Mouse (Mus musculus) forebrain, embryonic 15.5 days (tissue): ENCODE data around the gene Psmb8. TPM values are rescaled to one million over a fixed set of nuclear protein-coding genes. Genes with fewer than 3 reads are reported as not detected.
A peak's percentile ranks its signal among the peaks of the same experiment; 100 is the strongest.

ENCODE experiments used
- ATAC-seq: fragments of 200-750 bp; cut with Nextera tagmentation; replicated peaks from 2 replicates; pipeline ENCODE4 v1.8.0; 2017; ENCODE audit warnings: mild to moderate bottlenecking, moderate TSS enrichment, moderate library complexity
- H3K27ac ChIP-seq: fragments of 300-500 bp; sonication (generic); replicated peaks from 2 replicates; pipeline ENCODE4 v1.5.1; 2015; ENCODE audit warnings: mild to moderate bottlenecking, inconsistent platforms
- H3K27me3 ChIP-seq: fragments of 300-500 bp; sonication (generic); 2 replicates; pipeline ENCODE4 v1.6.1; 2015; ENCODE audit warnings: inconsistent platforms
- H3K36me3 ChIP-seq: fragments of 300-500 bp; sonication (generic); 2 replicates; pipeline ENCODE4 v1.6.1; 2015; ENCODE audit warnings: mild to moderate bottlenecking, inconsistent platforms
- H3K4me1 ChIP-seq: fragments of 300-500 bp; sonication (generic); 2 replicates; pipeline ENCODE4 v1.6.1; 2015; ENCODE audit warnings: inconsistent platforms
- H3K4me2 ChIP-seq: fragments of 300-500 bp; sonication (generic); replicated peaks from 2 replicates; pipeline ENCODE4 v1.6.1; 2015; ENCODE audit warnings: mild to moderate bottlenecking, inconsistent platforms
- H3K4me3 ChIP-seq: fragments of 300-500 bp; sonication (generic); 2 replicates; pipeline ENCODE4 v1.5.1; 2015; ENCODE audit warnings: mild to moderate bottlenecking, inconsistent platforms
- H3K9ac ChIP-seq: fragments of 300-500 bp; sonication (generic); replicated peaks from 2 replicates; pipeline ENCODE4 v1.6.1; 2015; ENCODE audit warnings: mild to moderate bottlenecking, inconsistent platforms
- H3K9me3 ChIP-seq: fragments of 300-500 bp; sonication (generic); 2 replicates; pipeline ENCODE4 v1.6.1; 2016; ENCODE audit warnings: inconsistent platforms
- WGBS: fragments of 180-500 bp; shearing (Covaris S2); methylation state at CpG from one replicate; pipeline ENCODE4 v1.1.7; 2015; ENCODE audit warnings: mixed read lengths; 5-methylcytosine and 5-hydroxymethylcytosine counted together
- polyA plus RNA-seq: library from polyadenylated mRNA; unstranded; fragments of >200 nt; fragmentation: Nextera tagmentation; extraction: Ambion mirVana; gene quantifications from 2 replicates; pipeline ENCODE4 v1.2.1, GENCODE M21; 2015

The Psmb8 gene
- polyA plus RNA-seq = 2.3 and 2.6 TPM in 2 replicates

DNA sequence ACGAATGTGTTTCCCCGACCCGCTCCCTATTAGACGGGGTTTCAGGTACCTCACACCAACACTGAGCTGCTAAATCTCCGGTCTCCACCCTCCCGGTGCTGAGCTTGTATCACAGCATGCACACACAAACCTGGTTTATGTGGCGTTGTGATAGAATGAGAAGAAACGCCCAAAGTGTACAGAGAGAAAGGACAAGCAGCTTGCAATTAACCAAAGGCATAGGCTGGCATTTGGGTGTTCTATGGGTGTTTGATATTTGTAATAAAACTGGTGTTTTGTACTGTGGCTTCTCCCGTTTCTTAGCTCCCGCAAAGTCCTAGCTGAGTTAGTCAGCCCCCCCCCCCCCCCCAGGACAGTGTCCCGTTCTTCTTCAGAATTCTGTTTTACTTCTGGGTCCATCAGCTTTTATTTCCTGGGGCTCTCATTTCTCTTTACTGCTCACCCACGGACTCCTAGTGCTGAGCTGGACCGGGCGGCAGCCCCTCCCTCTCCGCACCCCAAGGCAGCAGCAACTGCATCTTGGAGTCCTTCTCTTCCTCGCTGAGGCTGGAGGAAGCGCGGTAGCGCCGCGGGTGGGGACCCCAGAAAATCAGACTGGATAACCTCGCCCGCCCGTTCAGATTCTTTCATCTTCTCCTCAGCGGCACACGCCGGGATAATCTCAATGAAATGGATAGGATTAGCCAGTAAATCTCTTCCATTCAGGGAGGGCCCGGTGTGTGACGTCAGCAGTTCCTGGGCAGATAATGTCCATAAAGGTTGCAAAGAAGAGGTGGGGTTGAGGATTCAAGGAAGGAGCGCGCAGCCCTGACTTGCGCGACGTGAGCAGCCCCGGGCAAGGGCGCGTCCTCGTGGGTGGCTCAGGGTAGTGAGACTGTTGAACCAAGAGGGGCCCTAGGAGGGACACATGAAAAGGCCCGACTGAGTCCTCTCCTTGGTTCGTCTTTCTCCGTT is at the start of gene Psmb8:
TSS of gene Psmb8 (plus strand) at position 781 of the 954 bp plus-strand sequence.
- peak; percentile 89 for ATAC-seq
- Histone ChIP-seq H3K27me3 (peaks cover 61% of the 10 kb centered on the region), H3K9ac (peak within 1 kb of the TSS; percentile 40), H3K36me3 (no peaks in the 10 kb centered on the region), H3K4me3 (peak within 1 kb of the TSS; percentile 44), H3K4me2 (peak within 1 kb of the TSS; percentile 71), H3K9me3 (no peaks in the 10 kb centered on the region), H3K4me1 (peaks cover 12% of the 10 kb centered on the region), H3K27ac (no peak within 1 kb of the TSS)
- WGBS = 5% methylated on average over 41 of the region's 41 CpGs

DNA sequence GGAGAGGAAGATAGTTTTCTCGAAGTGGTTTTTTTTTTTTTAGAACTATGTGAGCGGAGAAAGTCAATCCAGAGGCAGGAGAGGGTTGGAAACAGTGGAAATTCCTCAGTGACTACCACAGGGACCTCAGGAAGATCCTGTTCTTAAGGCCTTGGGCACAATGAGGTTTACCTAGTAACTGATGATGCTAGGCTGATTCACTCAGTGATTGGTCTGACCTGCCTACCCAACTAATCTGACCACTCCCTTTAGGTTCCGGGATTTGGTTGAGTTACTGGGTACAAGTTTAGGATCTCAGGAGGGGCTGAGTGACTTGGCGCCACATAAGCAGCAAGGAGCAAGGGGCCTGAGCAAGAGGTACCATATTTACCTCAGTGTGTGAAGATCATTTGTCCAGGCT is 44.6 kb upstream of the Psmb8 start, which contains the start of gene H2-DMb1:
TSS of gene H2-DMb1 (plus strand) at position 150 of the 400 bp plus-strand sequence.
- H3K4me1 ChIP-seq = no peaks in the 10 kb centered on the region
- 53% methylated on average over 4 of the region's 4 CpGs for WGBS
- no peaks in the 10 kb centered on the region for H3K27me3 ChIP-seq
- no peaks in the 10 kb centered on the region for H3K9me3 ChIP-seq
- no peak within 1 kb of the TSS for H3K4me2 ChIP-seq
- no peak within 1 kb of the TSS for H3K4me3 ChIP-seq
- H3K27ac ChIP-seq = no peak within 1 kb of the TSS
- no peak within 1 kb of the TSS for H3K9ac ChIP-seq
- H3K36me3 ChIP-seq = no peaks in the 10 kb centered on the region
- no peak for ATAC-seq

DNA sequence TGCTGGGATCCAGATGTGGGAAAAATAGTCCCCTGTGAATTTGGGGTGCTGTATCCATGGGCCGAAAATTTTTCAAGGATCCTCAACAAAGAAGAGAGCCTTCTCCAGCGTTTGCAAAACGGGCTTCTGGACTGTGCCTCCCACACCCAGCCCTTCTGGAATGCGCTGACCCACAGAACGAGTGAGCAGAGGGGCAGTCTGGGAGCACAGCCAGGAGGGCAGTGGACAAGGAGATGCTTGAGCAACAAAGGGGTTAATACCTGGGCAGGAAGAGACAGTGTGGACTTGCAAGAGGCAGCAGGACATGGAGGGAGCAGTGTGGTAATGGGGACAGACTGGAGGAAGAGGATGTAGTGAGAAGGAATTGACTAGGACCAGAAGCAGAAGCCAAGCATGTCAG is 42.0 kb upstream of the Psmb8 start:
- H3K4me3 ChIP-seq = no peak overlapping the region
- WGBS = 64% methylated on average over 5 of the region's 5 CpGs
- H3K27me3 ChIP-seq = no peaks in the 10 kb centered on the region

DNA sequence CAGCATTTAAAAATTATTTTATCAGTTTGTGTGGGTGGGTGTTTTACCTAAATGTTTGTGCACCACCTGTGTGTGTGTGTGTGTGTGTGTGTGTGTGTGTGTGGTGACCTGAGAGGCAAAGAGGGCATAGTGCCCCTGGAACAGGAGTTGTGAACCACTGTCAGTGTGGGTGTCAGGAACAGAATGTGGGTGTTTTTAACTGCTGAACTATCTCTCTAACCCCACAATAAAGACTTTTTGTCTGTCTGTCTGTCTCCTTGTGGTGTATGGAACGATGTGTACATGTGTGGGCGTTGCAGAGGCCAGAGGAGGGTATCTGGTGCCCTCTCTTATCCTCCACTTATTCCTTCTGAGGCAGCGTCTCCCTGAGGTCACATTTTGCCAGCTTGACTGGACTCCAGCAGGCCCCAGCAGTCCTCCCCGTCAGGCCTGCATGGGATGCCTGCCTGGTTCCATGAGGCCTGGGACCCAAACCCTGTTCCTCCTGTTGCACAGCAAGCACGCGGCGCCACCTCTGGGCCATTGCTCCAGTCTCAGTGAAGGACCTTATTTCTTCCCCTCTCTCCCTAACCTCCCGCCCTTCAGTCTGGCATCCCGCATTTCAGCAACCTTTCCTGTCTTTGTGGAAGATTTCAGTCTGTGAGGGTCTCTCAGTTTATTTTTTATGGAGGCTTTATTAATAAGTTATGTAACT is 33.2 kb upstream of the Psmb8 start:
- no peak overlapping the region for H3K27ac ChIP-seq
- no peaks in the 10 kb centered on the region for H3K9me3 ChIP-seq
- H3K4me1 ChIP-seq = no peaks in the 10 kb centered on the region
- no peak for ATAC-seq
- H3K36me3 ChIP-seq = no peaks in the 10 kb centered on the region
- no peak overlapping the region for H3K4me3 ChIP-seq
- 43% methylated on average over 9 of the region's 9 CpGs for WGBS
- no peak overlapping the region for H3K9ac ChIP-seq
- H3K27me3 ChIP-seq = no peaks in the 10 kb centered on the region
- no peak overlapping the region for H3K4me2 ChIP-seq

More for the DNA sequence above, 42.0 kb upstream of the Psmb8 start:
- no peaks in the 10 kb centered on the region for H3K36me3 ChIP-seq
- no peak overlapping the region for H3K9ac ChIP-seq
- ATAC-seq = no peak
- H3K27ac ChIP-seq = no peak overlapping the region
- no peak overlapping the region for H3K4me2 ChIP-seq
- H3K9me3 ChIP-seq = no peaks in the 10 kb centered on the region
- H3K4me1 ChIP-seq = no peaks in the 10 kb centered on the region

DNA sequence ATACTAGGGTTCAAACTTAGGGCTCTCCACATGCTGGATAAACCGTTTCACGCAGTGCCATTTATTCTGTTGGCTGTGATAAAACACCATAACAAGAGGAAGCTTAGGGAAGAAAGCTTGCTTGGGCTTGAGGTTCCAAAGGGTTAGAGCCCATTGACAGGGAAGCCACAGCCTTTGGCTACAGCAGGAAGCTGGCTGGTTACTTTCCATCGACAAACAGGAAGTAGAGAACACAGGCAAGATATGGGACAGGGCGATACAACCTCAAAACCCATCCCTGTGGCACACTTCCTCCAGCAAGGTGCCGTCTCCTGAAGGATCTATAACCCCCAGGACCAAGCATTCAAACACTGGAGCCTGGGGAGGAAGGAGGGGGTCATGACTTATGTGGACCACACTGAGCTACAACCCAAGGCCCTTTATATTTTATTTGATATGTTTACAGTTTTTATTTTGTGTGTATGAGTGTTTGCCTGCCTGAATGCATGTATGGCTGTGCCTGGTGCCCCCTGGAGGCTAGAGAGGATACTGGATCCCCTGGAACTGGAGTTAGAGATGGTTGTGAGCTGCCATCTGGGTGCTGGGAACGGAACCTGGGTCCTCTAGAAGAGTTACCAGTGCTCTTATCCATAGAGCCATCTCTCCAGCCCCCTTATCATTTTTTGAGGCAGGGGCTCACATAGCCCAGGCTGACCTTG is 32.3 kb upstream of the Psmb8 start:
- no peak overlapping the region for H3K27ac ChIP-seq
- H3K4me1 ChIP-seq = no peaks in the 10 kb centered on the region
- H3K4me3 ChIP-seq = no peak overlapping the region
- 82% methylated on average over 6 of the region's 6 CpGs for WGBS
- H3K9ac ChIP-seq = no peak overlapping the region
- no peaks in the 10 kb centered on the region for H3K9me3 ChIP-seq
- H3K27me3 ChIP-seq = no peaks in the 10 kb centered on the region
- ATAC-seq = no peak
- H3K36me3 ChIP-seq = no peaks in the 10 kb centered on the region
- H3K4me2 ChIP-seq = no peak overlapping the region

DNA sequence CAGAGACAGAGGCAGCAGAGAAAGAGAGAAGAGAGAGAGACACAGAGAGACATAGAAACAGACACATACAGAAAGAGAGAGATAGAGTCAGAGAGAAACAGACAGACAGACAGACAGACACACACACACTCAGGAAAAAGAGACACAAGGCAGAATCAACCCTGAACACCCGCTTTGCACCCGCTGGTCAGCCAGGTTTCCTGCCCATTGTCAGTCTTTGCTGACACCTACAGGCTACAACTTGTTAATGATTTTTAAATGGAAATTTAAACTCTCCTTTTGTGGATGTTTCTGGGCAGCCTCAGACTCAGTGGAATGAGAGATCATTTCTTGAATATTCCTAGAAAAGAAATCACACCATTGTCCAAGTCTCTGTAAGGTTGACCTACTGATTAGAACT is 28.2 kb upstream of the Psmb8 start:
- Histone ChIP-seq H3K9ac (no peak overlapping the region), H3K27me3 (no peaks in the 10 kb centered on the region), H3K4me2 (no peak overlapping the region), H3K27ac (no peak overlapping the region), H3K36me3 (no peaks in the 10 kb centered on the region), H3K4me1 (no peaks in the 10 kb centered on the region), H3K9me3 (no peaks in the 10 kb centered on the region), H3K4me3 (no peak overlapping the region)
- ATAC-seq = no peak
- WGBS = 2% methylated on average over 2 of the region's 2 CpGs

DNA sequence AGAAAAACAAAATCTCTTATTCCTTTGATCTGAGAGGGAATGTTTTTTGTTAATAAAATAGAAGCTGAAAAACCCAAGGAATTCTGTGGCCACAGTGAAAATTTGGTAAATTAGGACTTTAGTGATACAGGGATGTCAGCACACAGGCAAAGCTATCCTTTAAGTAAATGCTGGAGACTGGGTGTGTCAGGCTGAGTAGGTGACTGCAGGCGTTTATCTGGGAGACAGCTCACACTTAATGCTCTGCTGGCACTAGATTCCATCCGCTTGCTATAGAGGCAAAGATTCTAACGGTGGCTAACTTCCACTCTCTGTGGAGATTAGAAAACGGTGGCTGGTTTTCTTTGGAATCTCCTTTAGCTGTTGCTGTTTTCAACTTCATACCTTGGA is 27.0 kb upstream of the Psmb8 start:
- H3K4me2 ChIP-seq = no peak overlapping the region
- no peaks in the 10 kb centered on the region for H3K9me3 ChIP-seq
- WGBS = 31% methylated on average over 4 of the region's 4 CpGs
- H3K4me1 ChIP-seq = no peaks in the 10 kb centered on the region
- ATAC-seq = no peak
- no peaks in the 10 kb centered on the region for H3K27me3 ChIP-seq
- no peaks in the 10 kb centered on the region for H3K36me3 ChIP-seq
- no peak overlapping the region for H3K4me3 ChIP-seq
- H3K9ac ChIP-seq = no peak overlapping the region
- H3K27ac ChIP-seq = no peak overlapping the region

DNA sequence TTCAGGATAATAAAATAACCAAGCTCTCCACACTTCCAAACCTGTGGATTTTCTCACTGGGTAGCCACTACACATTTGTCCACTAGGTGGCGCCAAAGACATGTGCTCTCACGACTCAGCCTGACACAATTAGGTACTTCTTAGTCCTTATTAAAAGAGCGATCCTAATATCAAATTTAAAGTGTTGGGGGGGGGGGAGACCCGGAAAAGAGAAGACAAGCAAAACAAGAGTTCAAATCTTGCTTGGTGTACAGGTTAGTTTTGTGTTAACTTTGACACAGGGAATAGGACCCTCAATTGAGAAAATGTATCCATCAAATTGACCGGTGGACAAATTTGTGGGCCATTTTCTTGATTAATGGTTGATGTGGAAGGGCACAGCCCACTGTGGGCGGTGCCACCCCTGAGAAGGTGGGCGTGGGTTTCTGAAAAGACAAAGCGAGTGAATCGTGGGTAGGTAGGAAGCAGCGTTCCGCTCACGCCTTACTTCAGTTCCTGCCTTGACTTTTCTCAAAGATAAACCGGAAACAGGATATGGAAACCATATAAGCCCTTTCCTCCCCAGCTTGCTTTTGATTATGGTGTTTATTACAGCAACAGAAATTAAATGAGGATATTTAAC is 26.5 kb upstream of the Psmb8 start:
- H3K4me3 ChIP-seq = no peak overlapping the region
- no peaks in the 10 kb centered on the region for H3K27me3 ChIP-seq
- no peaks in the 10 kb centered on the region for H3K4me1 ChIP-seq
- no peak overlapping the region for H3K9ac ChIP-seq
- no peak overlapping the region for H3K4me2 ChIP-seq
- H3K27ac ChIP-seq = no peak overlapping the region
- 43% methylated on average over 13 of the region's 13 CpGs for WGBS
- no peak for ATAC-seq
- H3K36me3 ChIP-seq = no peaks in the 10 kb centered on the region
- no peaks in the 10 kb centered on the region for H3K9me3 ChIP-seq

DNA sequence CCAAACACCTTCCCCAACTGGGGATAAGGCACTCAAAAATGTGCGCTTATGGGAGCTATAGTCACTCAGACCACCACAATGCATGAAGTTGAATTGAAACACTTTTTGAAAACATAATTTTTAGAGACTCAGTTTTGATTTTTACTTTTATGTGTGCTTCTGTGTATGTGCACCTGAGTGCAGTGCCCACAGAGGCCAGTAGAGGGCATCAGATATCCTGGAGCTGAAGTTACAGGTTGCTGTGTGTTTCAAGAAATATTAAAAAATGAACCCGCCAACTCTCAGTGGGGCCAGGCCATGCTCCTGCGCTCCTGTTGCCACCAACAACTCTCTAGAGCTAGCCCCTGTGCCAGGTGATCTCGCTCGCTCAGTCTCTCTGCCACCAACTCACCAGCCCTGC is 25.0 kb upstream of the Psmb8 start:
- Histone ChIP-seq H3K27ac (no peak overlapping the region), H3K4me3 (no peak overlapping the region), H3K27me3 (no peaks in the 10 kb centered on the region), H3K9ac (no peak overlapping the region), H3K9me3 (0 out of 2 replicates have a peak, but pooled peaks cover 4% of the 10 kb centered on the region), H3K4me2 (no peak overlapping the region), H3K36me3 (no peaks in the 10 kb centered on the region), H3K4me1 (no peaks in the 10 kb centered on the region)
- 93% methylated on average over 5 of the region's 5 CpGs for WGBS
- no peak for ATAC-seq

DNA sequence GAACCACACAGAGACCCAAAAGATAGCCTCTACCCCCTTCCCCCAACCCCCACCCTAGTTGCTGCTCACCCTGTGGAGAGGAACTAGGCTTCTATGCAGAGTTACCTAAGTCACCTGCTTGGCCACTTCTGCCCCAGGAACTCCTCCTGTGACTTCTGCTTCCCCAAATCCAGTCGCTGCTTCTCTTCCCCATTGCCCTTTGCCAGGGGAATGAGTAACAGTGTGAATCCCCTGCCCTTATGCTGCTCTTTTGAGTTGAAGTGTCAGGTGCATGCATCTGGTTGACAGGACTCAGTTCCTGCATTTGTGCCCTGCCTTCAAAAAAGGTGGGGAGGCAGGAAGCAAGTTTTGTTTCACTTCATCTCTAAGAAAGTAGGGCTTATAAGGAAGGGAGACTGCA is 23.4 kb upstream of the Psmb8 start:
- ATAC-seq = no peak
- Histone ChIP-seq H3K4me2 (no peak overlapping the region), H3K9ac (no peak overlapping the region), H3K9me3 (0 out of 2 replicates have a peak, but pooled peaks cover 4% of the 10 kb centered on the region), H3K4me1 (no peaks in the 10 kb centered on the region), H3K27ac (no peak overlapping the region), H3K4me3 (no peak overlapping the region), H3K36me3 (no peaks in the 10 kb centered on the region), H3K27me3 (no peaks in the 10 kb centered on the region)
- 71% methylated on average over 1 of the region's 1 CpGs for WGBS

DNA sequence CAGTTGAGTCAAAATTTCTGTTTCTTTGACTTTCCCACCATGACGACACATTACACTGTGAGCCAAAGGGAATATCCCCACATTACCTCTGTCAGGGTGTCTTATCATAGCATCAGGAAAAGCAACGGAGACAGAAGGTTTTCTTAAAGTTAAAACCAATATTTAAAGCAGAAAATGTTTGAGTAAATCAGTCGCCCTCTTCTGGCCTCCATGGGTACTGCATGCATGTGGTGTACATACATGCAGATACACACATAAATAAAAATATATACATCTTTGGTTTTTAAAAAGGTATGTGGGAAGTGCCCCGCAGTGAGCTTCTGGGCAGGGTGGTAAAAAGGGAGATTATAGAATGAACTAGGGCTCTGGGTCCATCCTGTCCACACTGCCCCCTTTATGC is 20.3 kb upstream of the Psmb8 start:
- Histone ChIP-seq H3K27me3 (no peaks in the 10 kb centered on the region), H3K4me3 (no peak overlapping the region), H3K36me3 (no peaks in the 10 kb centered on the region), H3K4me2 (no peak overlapping the region), H3K9ac (no peak overlapping the region), H3K9me3 (0 out of 2 replicates have a peak, but pooled peaks cover 4% of the 10 kb centered on the region), H3K27ac (no peak overlapping the region), H3K4me1 (no peaks in the 10 kb centered on the region)
- no peak for ATAC-seq
- WGBS = 74% methylated on average over 4 of the region's 4 CpGs
